Mouse (Mus musculus): Measurements from ENCODE around the gene Kpnb1.

DNA sequence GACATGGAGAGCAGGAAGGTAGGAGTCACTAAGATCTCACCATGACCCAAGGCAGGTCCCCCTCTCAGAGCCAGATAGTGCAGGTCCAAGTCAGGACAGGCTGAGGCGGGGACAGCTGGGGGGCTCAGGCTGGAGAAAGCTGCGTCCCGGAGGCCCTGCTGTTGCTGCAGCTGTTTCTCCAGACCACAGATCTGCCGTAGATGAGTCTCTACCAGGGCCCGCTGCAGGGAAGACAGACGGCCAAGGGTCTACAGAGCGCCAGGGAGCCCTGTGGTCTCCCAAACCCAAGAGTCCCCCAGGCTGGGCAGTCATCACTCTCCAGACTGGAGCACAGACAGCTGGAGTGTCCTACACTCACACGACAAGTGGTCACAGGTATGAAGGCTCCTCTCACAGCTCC, 40.3 kb downstream of the Kpnb1 start:
- TF ChIP-seq CTCF (IDR thresholded peaks at IDR 0.05; ENCODE audit: low read depth) (no peak), EP300 (IDR thresholded peaks at IDR 0.05; ENCODE audit: low read depth) (no peak)
